Mouse (Mus musculus): ENCODE results near the gene Nfib. TPM values are rescaled to one million over a fixed set of nuclear protein-coding genes. Genes with fewer than 3 reads are reported as not detected.
A peak's percentile ranks its signal among the peaks of the same experiment; 100 is the strongest.

Nfib gene
- polyA plus RNA-seq, 1 experiment: 39.4 TPM

- DNase-seq (ENCODE audit: extremely low spot score in 1 of 2, low spot score in 1 of 2): no peak
Measured at GRCm38 (mm10) chr4:82598436-82598835, 107.1 kb downstream of the Nfib start.

- DNase-seq (ENCODE audit: extremely low spot score in 1 of 2, low spot score in 1 of 2): no peak
Measured at GRCm38 (mm10) chr4:82593681-82594666, 111.6 kb downstream of the Nfib start.

- DNase-seq (ENCODE audit: extremely low spot score in 1 of 2, low spot score in 1 of 2): peak in 1 of 2 experiments; percentile 68
Measured at GRCm38 (mm10) chr4:82592086-82593030, 113.2 kb downstream of the Nfib start.

- peak; percentile 28 to 61 for DNase-seq (ENCODE audit: extremely low spot score in 1 of 2, low spot score in 1 of 2)
Measured at GRCm38 (mm10) chr4:82589345-82589890, 116.1 kb downstream of the Nfib start.

- DNase-seq (ENCODE audit: extremely low spot score in 1 of 2, low spot score in 1 of 2): no peak
Measured at GRCm38 (mm10) chr4:82588718-82589117, 116.8 kb downstream of the Nfib start.

GRCm38 (mm10) chr4:82587146-82587870 lies 118.2 kb downstream of the Nfib start:
- no peak for DNase-seq (ENCODE audit: extremely low spot score in 1 of 2, low spot score in 1 of 2)

GRCm38 (mm10) chr4:82586637-82587036 lies 118.9 kb downstream of the Nfib start:
- DNase-seq (ENCODE audit: extremely low spot score in 1 of 2, low spot score in 1 of 2): no peak

GRCm38 (mm10) chr4:82585536-82585935 lies 120.0 kb downstream of the Nfib start:
- no peak for DNase-seq (ENCODE audit: extremely low spot score in 1 of 2, low spot score in 1 of 2)

GRCm38 (mm10) chr4:82585056-82585455 lies 120.5 kb downstream of the Nfib start:
- DNase-seq (ENCODE audit: extremely low spot score in 1 of 2, low spot score in 1 of 2): no peak

GRCm38 (mm10) chr4:82584548-82584947 lies 121.0 kb downstream of the Nfib start:
- DNase-seq (ENCODE audit: extremely low spot score in 1 of 2, low spot score in 1 of 2): no peak

- no peak for DNase-seq (ENCODE audit: extremely low spot score in 1 of 2, low spot score in 1 of 2)
Measured at GRCm38 (mm10) chr4:82573291-82573605, 132.3 kb downstream of the Nfib start.

- peak in 1 of 2 experiments; percentile 24 for DNase-seq (ENCODE audit: extremely low spot score in 1 of 2, low spot score in 1 of 2)
Measured at GRCm38 (mm10) chr4:82572410-82573290, 132.9 kb downstream of the Nfib start.

GRCm38 (mm10) chr4:82558816-82559215 lies 146.7 kb downstream of the Nfib start:
- peak in 1 of 2 experiments; percentile 40 for DNase-seq (ENCODE audit: extremely low spot score in 1 of 2, low spot score in 1 of 2)

- DNase-seq (ENCODE audit: extremely low spot score in 1 of 2, low spot score in 1 of 2): peak in 1 of 2 experiments; percentile 33
Measured at GRCm38 (mm10) chr4:82555673-82556171, 149.8 kb downstream of the Nfib start.

- DNase-seq (ENCODE audit: extremely low spot score in 1 of 2, low spot score in 1 of 2): no peak
Measured at GRCm38 (mm10) chr4:82553658-82554057, 151.9 kb downstream of the Nfib start.

- no peak for DNase-seq (ENCODE audit: extremely low spot score in 1 of 2, low spot score in 1 of 2)
Measured at GRCm38 (mm10) chr4:82552238-82552637, 153.3 kb downstream of the Nfib start.

- no peak for DNase-seq (ENCODE audit: extremely low spot score in 1 of 2, low spot score in 1 of 2)
Measured at GRCm38 (mm10) chr4:82549762-82550380, 155.7 kb downstream of the Nfib start.

GRCm38 (mm10) chr4:82548247-82548646 lies 157.3 kb downstream of the Nfib start:
- no peak for DNase-seq (ENCODE audit: extremely low spot score in 1 of 2, low spot score in 1 of 2)

GRCm38 (mm10) chr4:82543936-82544335 lies 161.6 kb downstream of the Nfib start:
- no peak for DNase-seq (ENCODE audit: extremely low spot score in 1 of 2, low spot score in 1 of 2)

Data from frontal cortex, adult 2 months (tissue).